Mouse (Mus musculus): ENCODE measurements around the gene Pak7.
"Not testable (repeated sequence)": the region's sequence is repeated elsewhere in the genome, so short reads cannot be mapped to it uniquely, and the experiment has no call there.

The Pak7 gene

DNA sequence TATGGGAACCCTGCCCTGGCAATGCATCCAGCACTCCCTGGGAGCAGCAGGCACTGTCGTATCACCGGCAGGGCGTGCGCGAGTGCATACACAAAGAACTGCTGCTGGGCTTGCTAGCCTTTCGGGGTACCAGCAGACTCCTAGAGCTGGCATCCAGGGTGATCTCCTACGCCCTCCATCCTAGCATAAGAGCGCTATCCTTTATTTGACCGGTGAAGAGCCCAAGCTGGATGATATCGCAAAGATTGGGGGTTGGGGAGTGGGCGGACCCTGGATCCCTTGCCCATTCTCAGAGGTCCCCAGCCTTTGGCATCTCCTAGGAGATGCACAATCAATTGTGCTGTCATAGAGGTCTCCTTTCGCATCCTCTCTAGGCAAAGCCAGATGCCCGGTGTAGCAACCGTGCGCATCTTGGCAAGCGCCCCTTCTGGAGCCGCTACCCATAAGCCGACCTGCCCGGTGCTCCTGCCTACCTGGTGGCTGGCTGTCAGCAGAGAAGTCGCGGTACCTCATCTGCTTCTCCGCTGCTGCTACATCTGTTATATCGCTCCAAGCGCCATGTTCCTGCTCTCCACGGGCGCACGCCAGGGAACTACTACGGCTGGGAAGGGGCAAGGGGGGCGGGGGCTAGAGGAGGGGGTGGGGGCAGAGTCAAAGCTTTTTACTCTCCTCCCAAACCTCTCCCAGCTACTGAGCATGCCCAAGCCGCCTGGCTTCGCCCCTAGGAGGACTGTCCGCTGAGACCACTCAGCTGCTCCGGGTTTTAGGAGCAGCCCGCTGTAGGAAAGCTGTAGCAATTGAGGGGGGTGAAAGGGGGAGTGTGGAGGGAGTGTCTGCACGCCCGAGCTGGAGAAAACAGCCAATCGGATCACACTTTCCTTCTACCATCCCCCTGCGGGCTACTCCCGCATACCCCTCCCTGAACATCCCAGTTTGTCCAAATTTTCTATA lies at the start of gene Pak7:
Gene Pak7, minus strand, starts transcription at position 787 of the 951 bp plus-strand sequence.
- in situ Hi-C loops (cut with MboI; ENCODE audit: low sequenced_read_pairs): no loop called here

DNA sequence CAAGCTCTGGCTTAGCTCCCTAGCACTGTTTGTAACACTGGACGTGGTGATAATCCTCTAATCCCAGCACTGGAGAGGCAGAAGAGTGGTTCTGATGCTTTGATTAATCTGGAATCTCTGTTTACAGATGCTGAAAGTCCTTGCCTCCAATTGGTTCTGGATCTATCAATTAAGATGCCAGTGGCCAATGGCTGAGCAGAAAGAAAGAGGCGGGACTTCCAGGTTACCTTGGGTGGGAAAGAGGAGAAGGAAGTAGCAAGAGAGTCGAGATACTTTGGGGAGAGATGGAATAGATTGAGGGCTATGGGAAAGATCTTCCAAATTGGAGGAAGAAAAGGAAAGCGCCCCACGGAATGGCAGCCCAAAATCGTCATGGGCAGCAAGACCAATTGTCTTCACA lies 37.8 kb upstream of the Pak7 start:
- in situ Hi-C loops (cut with MboI; ENCODE audit: low sequenced_read_pairs): no loop called here

DNA sequence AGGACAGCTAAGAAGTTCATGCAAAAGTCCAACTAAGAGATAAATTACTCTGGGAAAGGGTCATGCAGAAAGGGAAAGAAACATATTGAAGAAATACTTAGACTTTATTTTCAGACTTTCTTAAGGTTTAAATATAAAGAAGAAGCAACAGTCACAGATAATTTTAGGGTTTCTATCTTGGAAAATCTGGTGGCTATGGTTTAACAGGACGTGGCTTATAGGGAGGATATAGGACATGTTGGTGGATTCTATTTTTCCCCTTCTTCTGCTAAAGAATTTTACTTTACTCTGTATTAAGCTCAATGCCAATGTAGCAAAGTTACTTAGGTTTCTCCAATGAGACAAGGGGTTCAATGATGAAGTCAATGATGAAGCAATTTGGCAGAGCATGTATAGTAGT lies 31.8 kb upstream of the Pak7 start:
- in situ Hi-C loops (cut with MboI; ENCODE audit: low sequenced_read_pairs): no loop called here

DNA sequence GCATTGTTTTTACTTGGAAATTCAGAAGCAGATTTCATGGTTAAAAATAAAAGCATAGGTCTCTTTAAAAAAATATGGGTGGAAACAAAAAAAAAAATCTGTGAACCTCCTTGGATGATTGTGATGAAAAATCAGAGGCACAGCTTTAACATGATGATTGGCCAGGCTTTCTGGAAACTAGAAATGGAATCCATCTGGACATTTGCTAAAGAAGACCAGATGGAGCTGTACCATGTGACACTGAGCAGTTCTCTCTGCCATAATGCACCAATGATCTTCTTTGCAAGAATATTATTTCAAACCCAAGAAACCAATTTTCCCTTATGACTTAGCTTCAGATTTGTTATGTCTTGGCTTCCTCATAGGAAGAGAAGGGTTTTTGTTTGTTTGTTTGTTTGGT lies 28.6 kb upstream of the Pak7 start:
- in situ Hi-C loops (cut with MboI; ENCODE audit: low sequenced_read_pairs): no loop called here

DNA sequence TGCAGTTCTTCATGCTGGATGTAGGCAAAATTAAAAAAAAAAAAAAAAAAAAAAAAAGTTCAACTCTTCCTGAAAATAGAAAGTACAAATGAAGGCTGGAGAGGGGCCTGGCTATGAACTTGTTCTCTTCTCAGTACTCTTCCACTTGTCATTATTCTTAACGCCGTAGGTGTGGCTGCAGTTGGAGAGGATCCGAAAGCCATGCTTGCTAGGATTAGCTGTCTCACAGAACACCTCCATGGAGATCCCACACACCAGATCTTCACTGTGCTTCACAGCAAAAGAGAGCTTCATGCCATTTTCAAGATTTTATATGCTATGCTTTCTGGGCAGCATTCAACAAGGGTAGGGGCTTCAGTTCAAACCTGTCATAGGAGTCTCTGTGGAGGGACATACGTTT lies 14.8 kb upstream of the Pak7 start:
- in situ Hi-C loops (cut with MboI; ENCODE audit: low sequenced_read_pairs): no loop called here

DNA sequence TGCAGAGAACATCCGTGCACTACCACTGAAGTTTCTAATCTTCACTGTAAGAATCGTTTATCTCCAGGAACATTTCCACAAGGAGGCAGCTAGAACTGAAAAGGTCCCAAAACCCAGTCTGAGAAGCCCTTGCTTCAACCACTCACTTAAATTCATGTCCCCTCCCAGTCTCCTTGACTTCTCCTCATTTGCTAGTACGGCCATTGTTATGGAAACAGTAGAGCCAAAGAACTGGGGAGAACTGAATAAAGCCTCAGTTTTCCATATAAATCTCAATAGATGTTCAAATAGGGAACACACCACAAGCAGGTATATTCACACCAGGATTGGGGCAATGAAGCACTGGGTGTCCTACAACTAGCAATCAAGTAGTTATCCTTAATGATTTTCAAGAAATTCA lies 12.4 kb downstream of the Pak7 start:
- in situ Hi-C loops (cut with MboI; ENCODE audit: low sequenced_read_pairs): no loop called here

DNA sequence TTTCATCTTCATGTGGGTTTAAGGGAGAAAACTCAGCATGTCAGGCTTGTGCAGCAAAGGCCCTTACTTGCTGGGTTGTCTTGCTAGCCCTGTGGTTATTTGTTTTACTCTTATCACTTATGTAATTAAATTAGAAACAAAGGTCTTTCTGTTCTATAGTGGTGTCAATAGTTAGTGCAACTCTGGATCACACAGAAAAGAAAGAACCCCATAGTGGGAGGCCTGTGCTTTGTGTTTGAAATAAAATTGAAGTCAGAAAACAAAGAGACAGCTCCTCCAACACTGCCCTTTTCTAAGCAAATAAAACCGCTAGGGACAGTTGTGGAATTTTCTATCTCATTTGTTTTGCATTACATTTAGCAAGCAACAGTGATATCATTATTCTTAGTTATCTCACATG lies 15.4 kb downstream of the Pak7 start:
- in situ Hi-C loops (cut with MboI; ENCODE audit: low sequenced_read_pairs): no loop called here

DNA sequence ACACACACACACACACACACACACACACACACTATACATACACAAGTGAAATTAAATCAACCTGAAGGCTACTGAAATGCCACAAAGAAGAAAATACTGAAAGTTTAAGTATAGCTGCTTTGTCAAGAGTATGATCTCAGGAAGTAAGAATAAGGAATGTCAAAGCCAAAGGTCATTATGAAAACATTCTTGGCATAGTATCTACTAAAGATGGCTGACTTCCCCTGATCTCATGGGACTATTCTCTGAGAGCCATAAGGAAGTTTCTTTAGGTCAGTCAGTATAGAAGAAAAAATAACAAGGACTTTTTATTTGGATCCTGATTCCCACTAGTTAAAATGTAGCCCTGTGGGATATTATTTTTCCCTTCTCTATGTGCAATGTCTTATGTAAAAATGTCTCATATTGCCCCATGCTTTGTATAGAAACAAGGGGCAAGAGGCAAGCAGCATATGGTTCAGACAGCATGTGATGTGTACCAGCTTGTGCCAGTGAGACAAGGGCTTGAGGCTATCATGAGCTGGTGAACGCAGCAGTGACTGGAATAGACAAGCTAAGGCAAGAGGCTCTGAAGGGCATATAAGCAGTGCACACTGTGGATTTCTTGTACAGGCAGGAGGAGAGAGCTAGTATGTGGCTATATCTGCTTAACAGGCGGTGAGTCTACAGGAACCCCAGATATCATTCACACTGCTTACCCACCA lies 36.2 kb downstream of the Pak7 start:
- in situ Hi-C loops (cut with MboI; ENCODE audit: low sequenced_read_pairs): no loop called here

DNA sequence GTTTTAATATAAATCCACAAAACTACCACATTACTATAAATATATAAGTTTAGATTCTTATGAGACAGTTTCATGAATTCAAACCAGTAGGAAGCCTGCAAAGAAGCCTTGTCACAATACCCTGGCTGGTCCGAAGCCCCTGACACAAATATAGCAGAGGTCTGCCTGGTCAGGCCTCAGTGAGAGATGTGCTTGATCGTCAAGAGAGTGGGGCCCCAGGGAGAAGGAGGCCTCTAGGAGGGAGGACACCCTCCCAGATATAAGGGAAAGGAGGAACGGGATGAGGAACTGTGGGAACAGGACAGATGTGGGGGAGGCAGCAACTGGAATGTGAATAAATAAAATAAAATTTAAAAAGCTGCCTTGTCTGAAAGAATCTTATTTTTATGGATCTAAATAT lies 37.3 kb downstream of the Pak7 start:
- in situ Hi-C loops (cut with MboI; ENCODE audit: low sequenced_read_pairs): no loop called here

DNA sequence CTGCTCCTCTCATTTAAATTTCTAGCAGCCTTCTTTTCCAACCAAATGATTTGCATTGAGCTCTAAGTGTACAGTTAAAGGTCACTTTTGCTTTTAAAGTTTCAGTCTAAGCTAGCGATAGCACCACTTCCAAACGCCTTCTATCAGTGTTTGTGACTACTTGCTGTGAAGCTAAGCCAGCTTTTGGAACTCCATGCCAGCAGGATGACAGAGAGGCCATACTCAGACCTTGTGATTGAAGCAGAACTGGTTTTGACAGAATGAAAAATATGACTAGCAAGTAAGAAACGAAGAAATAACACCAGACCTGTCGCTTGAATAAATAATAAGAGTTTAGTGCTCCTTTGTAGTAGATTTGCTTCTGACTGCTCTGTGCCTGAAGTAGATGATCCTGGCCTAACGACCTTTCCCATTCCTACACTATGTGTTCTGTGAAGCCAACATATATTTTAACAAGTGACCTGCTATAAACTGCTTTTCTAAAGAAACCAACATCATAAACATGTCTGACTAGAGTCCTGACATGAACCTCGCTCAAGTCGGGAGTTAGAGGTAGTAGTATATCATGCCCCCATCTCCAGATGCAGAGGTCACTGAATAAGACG lies 38.0 kb downstream of the Pak7 start:
- in situ Hi-C loops (cut with MboI; ENCODE audit: low sequenced_read_pairs): no loop called here

DNA sequence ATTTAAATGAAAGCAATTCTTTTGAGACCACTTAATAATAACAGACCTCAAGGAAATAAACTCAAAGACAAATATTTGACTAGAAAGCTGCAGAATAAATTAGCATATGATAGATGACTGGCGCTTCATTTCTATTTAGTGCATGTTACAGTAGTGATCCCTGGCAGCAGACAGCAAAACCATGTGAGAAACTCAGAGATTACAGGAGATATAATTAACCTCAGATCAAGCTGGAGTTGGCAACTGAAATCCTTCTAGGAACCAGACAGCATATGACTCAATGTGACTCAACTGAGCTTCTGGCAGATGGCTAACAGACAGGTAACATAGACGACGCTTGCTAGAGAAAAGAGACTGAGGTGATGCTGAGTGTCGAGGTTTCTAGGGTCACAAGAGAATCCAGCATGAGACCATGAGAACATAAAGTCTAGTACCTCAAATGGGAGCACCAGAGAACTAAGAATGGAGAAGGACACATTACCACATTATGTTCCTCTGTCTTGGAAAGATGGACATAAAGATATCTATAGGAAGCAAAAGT lies 43.5 kb downstream of the Pak7 start:
- in situ Hi-C loops (cut with MboI; ENCODE audit: low sequenced_read_pairs): not testable (repeated sequence)

DNA sequence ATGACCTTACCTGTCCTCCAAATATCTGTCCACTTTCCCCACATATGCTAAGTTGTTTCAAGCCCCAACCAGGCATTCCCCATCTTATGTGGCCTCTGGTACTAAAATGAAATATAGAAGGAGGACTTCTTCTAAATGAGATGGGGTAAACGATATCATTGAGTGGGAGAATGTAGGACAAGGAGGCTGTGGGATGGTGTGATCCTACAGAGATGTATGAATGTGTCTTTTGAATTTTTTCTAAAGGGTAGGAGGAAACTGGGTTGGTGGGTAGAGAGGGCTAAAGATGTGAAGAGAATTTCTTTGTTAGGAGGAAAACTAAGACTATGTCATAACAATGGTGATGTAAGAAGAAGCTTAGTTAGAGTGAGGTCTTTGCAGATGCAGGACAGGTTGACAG lies 57.8 kb downstream of the Pak7 start:
- in situ Hi-C loops (cut with MboI; ENCODE audit: low sequenced_read_pairs): no loop called here

DNA sequence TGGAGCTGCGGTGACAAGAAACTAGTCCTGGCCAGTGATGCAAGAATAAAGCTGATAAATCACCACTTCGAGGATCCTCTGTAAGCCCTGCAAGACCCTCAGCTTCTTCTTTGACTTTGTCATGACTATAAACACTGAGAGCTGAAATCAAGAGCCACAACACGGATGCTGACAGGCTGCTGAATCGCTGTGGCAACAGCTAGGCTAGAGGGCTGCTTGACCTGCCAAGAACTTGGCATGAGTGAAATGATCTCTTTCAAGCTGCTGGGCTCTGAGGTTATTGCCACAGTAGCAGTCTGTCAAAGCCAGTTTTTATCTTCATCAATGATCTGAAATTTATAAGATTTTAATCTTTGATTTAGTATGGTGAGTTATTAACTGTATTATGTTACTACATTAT lies 62.1 kb downstream of the Pak7 start:
- in situ Hi-C loops (cut with MboI; ENCODE audit: low sequenced_read_pairs): no loop called here

DNA sequence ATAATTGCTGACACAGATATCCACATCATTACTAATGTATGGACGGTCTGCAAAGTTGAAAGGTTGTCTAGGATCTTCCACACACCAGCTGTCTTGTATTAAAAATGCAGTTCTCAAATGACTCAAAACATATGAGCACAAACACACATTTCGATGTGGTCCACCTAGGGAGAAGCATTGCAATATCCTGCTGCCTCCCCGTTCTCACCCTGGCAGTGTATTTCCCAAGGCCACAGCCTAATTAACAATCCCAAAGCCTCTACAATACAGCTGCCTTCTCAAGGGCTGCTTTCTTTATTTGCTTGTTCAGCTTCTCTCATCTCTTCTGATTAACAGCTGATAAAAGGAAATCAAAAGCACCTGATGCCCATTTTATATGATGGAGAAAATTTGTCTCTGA lies 78.5 kb downstream of the Pak7 start:
- in situ Hi-C loops (cut with MboI; ENCODE audit: low sequenced_read_pairs): no loop called here

DNA sequence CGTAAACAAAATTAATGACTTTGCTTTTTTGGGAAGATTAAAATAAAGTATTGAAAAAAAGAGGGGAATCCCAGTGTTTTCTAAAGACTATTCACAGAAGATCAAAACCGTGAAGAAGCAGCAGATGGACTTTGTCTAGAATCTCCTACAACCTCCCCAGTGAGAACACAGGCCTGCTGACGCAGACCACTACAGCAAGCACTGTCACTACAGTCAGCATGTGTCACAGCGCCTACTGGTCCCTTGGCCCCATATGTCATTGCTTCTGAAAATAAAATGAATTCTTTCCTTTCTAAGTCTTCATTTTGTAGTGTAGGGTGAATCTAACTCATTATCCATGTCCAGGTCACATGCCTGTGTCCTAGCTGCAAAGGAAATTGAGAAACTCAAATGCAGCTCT lies 79.0 kb downstream of the Pak7 start:
- in situ Hi-C loops (cut with MboI; ENCODE audit: low sequenced_read_pairs): no loop called here

DNA sequence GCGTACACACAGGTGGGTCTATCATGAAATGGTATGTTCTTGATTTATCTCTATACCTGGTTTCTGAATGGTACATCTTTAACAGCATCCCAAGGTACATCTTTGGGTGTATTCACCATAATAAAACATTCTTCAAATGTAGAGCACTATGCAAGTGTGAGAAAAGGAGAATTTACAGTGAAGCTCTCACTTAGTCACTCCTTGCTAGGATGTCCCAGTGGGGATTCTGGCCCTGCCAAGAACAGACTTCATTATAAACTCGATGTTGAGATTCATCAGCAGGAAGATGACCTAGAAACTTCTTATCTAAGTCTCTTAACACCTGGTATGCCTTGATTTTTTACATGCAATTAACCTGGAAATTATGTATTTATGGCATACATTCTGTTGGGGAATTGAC lies 85.6 kb downstream of the Pak7 start:
- in situ Hi-C loops (cut with MboI; ENCODE audit: low sequenced_read_pairs): no loop called here

DNA sequence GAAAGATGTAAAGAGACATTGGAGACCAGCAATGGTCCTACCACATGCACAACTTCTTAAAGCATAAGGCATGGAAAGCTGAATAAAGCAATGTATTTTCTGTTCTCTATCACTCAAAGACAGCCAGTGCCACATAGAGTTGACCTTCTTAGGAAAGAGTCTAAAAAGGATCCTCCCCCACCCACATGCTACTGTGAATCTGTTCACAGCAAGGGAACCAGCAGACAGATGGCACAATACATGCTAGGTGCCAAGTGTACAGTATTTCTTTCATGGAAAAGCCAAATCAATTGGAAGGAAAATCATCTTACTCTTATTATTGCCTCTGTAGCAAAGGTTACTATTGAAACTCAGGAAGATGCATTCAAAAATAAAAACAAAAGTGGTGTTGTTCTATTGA lies 86.4 kb downstream of the Pak7 start:
- in situ Hi-C loops (cut with MboI; ENCODE audit: low sequenced_read_pairs): no loop called here

DNA sequence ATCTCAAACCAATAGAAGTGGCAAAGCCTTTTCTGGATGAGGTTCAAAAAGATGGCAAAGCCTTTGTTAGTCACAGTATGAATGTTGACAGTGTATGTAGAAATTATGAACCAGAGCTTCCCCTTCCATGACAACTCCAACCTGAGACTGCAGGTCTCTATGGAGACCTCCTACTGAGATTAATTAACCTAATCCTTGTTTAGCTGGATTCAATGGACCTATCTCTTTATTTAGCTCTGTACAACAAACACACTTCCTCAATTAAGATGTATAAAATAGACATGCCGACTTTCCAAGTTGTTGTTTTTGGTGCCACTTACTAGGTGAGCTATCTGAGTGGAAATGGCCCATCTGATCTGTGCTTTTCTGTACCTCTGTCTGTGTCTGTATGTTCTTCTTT lies 90.4 kb downstream of the Pak7 start:
- in situ Hi-C loops (cut with MboI; ENCODE audit: low sequenced_read_pairs): no loop called here

DNA sequence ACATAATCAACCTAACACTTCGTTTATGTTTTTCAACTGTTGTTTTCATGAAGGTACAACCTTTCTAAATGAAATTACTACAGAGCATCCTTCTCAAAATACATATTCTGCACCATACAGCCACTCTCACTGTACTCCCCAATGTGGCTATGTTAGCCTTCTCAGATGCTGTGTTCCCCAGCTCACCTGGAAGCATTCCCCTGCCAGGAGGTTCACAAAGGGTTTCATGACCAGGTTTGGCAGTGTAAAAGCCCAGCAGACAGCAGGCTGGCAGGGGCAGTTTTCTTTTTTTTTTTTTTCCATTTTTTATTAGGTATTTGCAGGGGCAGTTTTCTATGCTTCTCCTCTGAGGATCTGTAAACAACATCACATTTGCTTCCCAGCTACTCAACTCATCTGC lies 105.7 kb downstream of the Pak7 start:
- in situ Hi-C loops (cut with MboI; ENCODE audit: low sequenced_read_pairs): no loop called here

DNA sequence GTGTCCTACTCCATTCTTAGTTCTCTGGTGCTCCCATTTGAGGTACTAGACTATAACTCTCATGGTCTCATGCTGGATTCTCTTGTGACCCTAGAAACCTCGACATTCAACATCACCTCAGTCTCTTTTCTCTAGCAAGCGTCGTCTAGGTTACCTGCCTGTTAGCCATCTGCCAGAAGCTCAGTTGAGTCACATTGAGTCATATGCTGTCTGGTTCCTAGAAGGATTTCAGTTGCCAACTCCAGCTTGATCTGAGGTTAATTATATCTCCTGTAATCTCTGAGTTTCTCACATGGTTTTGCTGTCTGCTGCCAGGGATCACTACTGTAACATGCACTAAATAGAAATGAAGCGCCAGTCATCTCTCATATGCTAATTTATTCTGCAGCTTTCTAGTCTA lies 145.8 kb downstream of the Pak7 start:
- in situ Hi-C loops (cut with MboI; ENCODE audit: low sequenced_read_pairs): not testable (repeated sequence)

DNA sequence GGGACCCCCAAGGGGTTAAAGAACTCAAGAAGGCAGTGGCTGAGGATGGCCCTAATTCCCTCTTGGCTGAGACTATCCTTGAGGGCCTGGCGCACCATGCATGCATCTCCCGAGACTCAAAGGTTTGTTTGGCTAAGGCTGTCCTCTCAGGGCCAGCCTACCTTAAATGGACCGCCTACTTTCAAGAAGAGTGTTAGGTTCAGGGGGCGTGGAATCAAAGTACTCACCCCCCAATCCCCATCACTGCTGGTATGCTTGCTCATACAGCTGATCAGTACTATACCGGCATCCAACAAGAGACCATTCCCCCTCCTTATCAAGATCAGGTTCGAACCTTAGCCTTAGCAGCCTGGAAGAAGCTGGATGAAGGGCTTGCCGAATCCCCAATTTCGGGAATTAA lies 156.5 kb downstream of the Pak7 start:
- in situ Hi-C loops (cut with MboI; ENCODE audit: low sequenced_read_pairs): no loop called here

DNA sequence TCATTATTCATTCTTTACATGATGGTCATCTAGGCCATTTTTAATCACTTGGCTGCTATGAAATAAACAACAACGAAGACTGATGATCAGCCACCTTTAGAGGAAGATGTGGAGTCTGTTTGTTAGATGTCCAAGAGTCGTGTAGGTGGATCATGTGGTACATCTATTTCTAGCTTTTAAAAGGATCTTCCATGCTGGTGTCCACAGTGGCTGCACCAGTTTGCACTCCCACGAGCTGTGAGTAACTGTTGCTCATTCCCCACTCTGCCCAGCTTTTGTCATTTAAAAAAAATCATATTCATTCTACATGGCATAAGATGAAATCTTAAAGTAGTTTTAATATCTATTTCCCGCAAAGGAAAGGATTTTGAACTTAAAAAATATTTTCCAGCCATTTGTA lies 183.7 kb downstream of the Pak7 start:
- in situ Hi-C loops (cut with MboI; ENCODE audit: low sequenced_read_pairs): no loop called here

Data from CH12F3 (cell line).